Mouse (Mus musculus): ENCODE results near the gene Nxph3. TPM values are rescaled to one million over a fixed set of nuclear protein-coding genes. Genes with fewer than 3 reads are reported as not detected.
A peak's percentile ranks its signal among the peaks of the same experiment; 100 is the strongest.

Gene Nxph3
- polyA plus RNA-seq, 2 experiments: 0.08 TPM; not detected in 1

GRCm38 (mm10) chr11:95512383-95512782, 2.0 kb downstream of the Nxph3 start:
- H3K27me3 ChIP-seq (ENCODE audit: control insufficient read depth, insufficient read depth, low read length): peaks cover 53% of the 10 kb centered on the region

GRCm38 (mm10) chr11:95511919-95512318, 2.5 kb downstream of the Nxph3 start:
- no peaks in the 10 kb centered on the region for H3K9me3 ChIP-seq (ENCODE audit: control insufficient read depth, low read length)
- no peak for ATAC-seq (ENCODE audit: insufficient read depth)
- peaks cover 49% of the 10 kb centered on the region for H3K27me3 ChIP-seq (ENCODE audit: control insufficient read depth, insufficient read depth, low read length)
- no peaks in the 10 kb centered on the region for H3K4me1 ChIP-seq (replicated peaks; ENCODE audit: control insufficient read depth in 2 of 2, insufficient read depth in 2 of 2, low read length in 1 of 2)
- WGBS (ENCODE audit: insufficient replicate concordance): 35% methylated on average over 1 of the region's 1 CpGs
- TF ChIP-seq CTCF (IDR thresholded peaks at IDR 0.05; ENCODE audit: low read depth): no peak
- no peaks in the 10 kb centered on the region for H3K36me3 ChIP-seq (replicated peaks; ENCODE audit: control insufficient read depth, insufficient read depth, low read depth)
- H3K27ac ChIP-seq: no peak overlapping the region
- DNase-seq (ENCODE audit: low read depth in 3 of 3, low spot score in 3 of 3): no peak
- no peak overlapping the region for H3K9ac ChIP-seq (replicated peaks)
- no peak overlapping the region for H3K4me2 ChIP-seq (ENCODE audit: low read depth)
- H3K4me3 ChIP-seq (ENCODE audit: insufficient read depth in 1 of 2, low read depth in 2 of 2, low read length in 2 of 2): no peak overlapping the region

More at GRCm38 (mm10) chr11:95512383-95512782, 2.0 kb downstream of the Nxph3 start:
- Histone ChIP-seq H3K4me2 (ENCODE audit: low read depth) (no peak overlapping the region), H3K4me3 (ENCODE audit: insufficient read depth in 1 of 2, low read depth in 2 of 2, low read length in 2 of 2) (no peak overlapping the region), H3K36me3 (replicated peaks; ENCODE audit: control insufficient read depth, insufficient read depth, low read depth) (no peaks in the 10 kb centered on the region), H3K9ac (replicated peaks) (no peak overlapping the region), H3K4me1 (replicated peaks; ENCODE audit: control insufficient read depth in 2 of 2, insufficient read depth in 2 of 2, low read length in 1 of 2) (no peaks in the 10 kb centered on the region), H3K9me3 (ENCODE audit: control insufficient read depth, low read length) (no peaks in the 10 kb centered on the region), H3K27ac (no peak overlapping the region)
- no peak for TF ChIP-seq CTCF (IDR thresholded peaks at IDR 0.05; ENCODE audit: low read depth)
- no peak for TF ChIP-seq EP300 (IDR thresholded peaks at IDR 0.05; ENCODE audit: low read depth)
- ATAC-seq (ENCODE audit: insufficient read depth) (no peak), DNase-seq (ENCODE audit: low read depth in 3 of 3, low spot score in 3 of 3) (no peak)
- WGBS (ENCODE audit: insufficient replicate concordance): 48% methylated on average over 6 of the region's 6 CpGs

GRCm38 (mm10) chr11:95510631-95511030, 3.7 kb downstream of the Nxph3 start:
- TF ChIP-seq CTCF (IDR thresholded peaks at IDR 0.05; ENCODE audit: low read depth): no peak
- TF ChIP-seq EP300 (IDR thresholded peaks at IDR 0.05; ENCODE audit: low read depth): no peak
- H3K9ac ChIP-seq (replicated peaks): no peak overlapping the region
- WGBS (ENCODE audit: insufficient replicate concordance): 73% methylated on average over 12 of the region's 12 CpGs
- no peak overlapping the region for H3K4me3 ChIP-seq (ENCODE audit: insufficient read depth in 1 of 2, low read depth in 2 of 2, low read length in 2 of 2)
- peaks cover 39% of the 10 kb centered on the region for H3K27me3 ChIP-seq (ENCODE audit: control insufficient read depth, insufficient read depth, low read length)
- ATAC-seq (ENCODE audit: insufficient read depth) (no peak), DNase-seq (ENCODE audit: low read depth in 3 of 3, low spot score in 3 of 3) (no peak)
- H3K36me3 ChIP-seq (replicated peaks; ENCODE audit: control insufficient read depth, insufficient read depth, low read depth): no peaks in the 10 kb centered on the region
- H3K4me1 ChIP-seq (replicated peaks; ENCODE audit: control insufficient read depth in 2 of 2, insufficient read depth in 2 of 2, low read length in 1 of 2): no peaks in the 10 kb centered on the region
- no peak overlapping the region for H3K27ac ChIP-seq
- no peak overlapping the region for H3K4me2 ChIP-seq (ENCODE audit: low read depth)
- H3K9me3 ChIP-seq (ENCODE audit: control insufficient read depth, low read length): no peaks in the 10 kb centered on the region

GRCm38 (mm10) chr11:95509126-95509717, 5.1 kb downstream of the Nxph3 start:
- Histone ChIP-seq H3K27ac (no peak overlapping the region), H3K9me3 (ENCODE audit: control insufficient read depth, low read length) (no peaks in the 10 kb centered on the region), H3K9ac (replicated peaks) (no peak overlapping the region), H3K27me3 (ENCODE audit: control insufficient read depth, insufficient read depth, low read length) (peaks cover 25% of the 10 kb centered on the region), H3K4me1 (replicated peaks; ENCODE audit: control insufficient read depth in 2 of 2, insufficient read depth in 2 of 2, low read length in 1 of 2) (no peaks in the 10 kb centered on the region), H3K4me3 (ENCODE audit: insufficient read depth in 1 of 2, low read depth in 2 of 2, low read length in 2 of 2) (no peak overlapping the region), H3K4me2 (ENCODE audit: low read depth) (no peak overlapping the region), H3K36me3 (replicated peaks; ENCODE audit: control insufficient read depth, insufficient read depth, low read depth) (no peaks in the 10 kb centered on the region)
- TF ChIP-seq CTCF (IDR thresholded peaks at IDR 0.05; ENCODE audit: low read depth) (peak; percentile 70), EP300 (IDR thresholded peaks at IDR 0.05; ENCODE audit: low read depth) (no peak)
- ATAC-seq (ENCODE audit: insufficient read depth) (no peak), DNase-seq (ENCODE audit: low read depth in 3 of 3, low spot score in 3 of 3) (no peak)
- 39% methylated on average over 6 of the region's 6 CpGs for WGBS (ENCODE audit: insufficient replicate concordance)

GRCm38 (mm10) chr11:95508211-95508926, 6.0 kb downstream of the Nxph3 start:
- Histone ChIP-seq H3K4me1 (replicated peaks; ENCODE audit: control insufficient read depth in 2 of 2, insufficient read depth in 2 of 2, low read length in 1 of 2) (no peaks in the 10 kb centered on the region), H3K4me2 (ENCODE audit: low read depth) (no peak overlapping the region), H3K4me3 (ENCODE audit: insufficient read depth in 1 of 2, low read depth in 2 of 2, low read length in 2 of 2) (no peak overlapping the region), H3K36me3 (replicated peaks; ENCODE audit: control insufficient read depth, insufficient read depth, low read depth) (no peaks in the 10 kb centered on the region), H3K27ac (no peak overlapping the region), H3K9ac (replicated peaks) (no peak overlapping the region), H3K9me3 (ENCODE audit: control insufficient read depth, low read length) (no peaks in the 10 kb centered on the region), H3K27me3 (ENCODE audit: control insufficient read depth, insufficient read depth, low read length) (peaks cover 16% of the 10 kb centered on the region)
- DNase-seq (ENCODE audit: low read depth in 3 of 3, low spot score in 3 of 3) (no peak), ATAC-seq (ENCODE audit: insufficient read depth) (no peak)
- no peak for TF ChIP-seq EP300 (IDR thresholded peaks at IDR 0.05; ENCODE audit: low read depth)
- TF ChIP-seq CTCF (IDR thresholded peaks at IDR 0.05; ENCODE audit: low read depth): no peak
- 56% methylated on average over 13 of the region's 13 CpGs for WGBS (ENCODE audit: insufficient replicate concordance)

All from liver, embryonic 14.5 days (tissue).